Mouse (Mus musculus) ES-Bruce4 (cell line): Measurements from ENCODE around the gene Fbxo42. TPM values are rescaled to one million over a fixed set of nuclear protein-coding genes. Genes with fewer than 3 reads are reported as not detected.
"Not testable (repeated sequence)": the region's sequence is repeated elsewhere in the genome, so short reads cannot be mapped to it uniquely, and the experiment has no call there.

Experiments
- H3K27ac ChIP-seq: 2 replicates; pipeline ENCODE4 v1.5.1; 2012; ENCODE audit warnings: low read length, inconsistent platforms; ENCODE audit not compliant: insufficient read depth
- H3K27me3 ChIP-seq: 2 replicates; pipeline ENCODE4 v1.6.1; 2012; ENCODE audit warnings: mild to moderate bottlenecking, low read length, inconsistent platforms; ENCODE audit not compliant: control insufficient read depth, poor library complexity, insufficient read depth, severe bottlenecking
- H3K36me3 ChIP-seq: 2 replicates; pipeline ENCODE4 v1.6.1; 2012; ENCODE audit warnings: inconsistent platforms, mild to moderate bottlenecking, low read length, moderate library complexity; ENCODE audit not compliant: control insufficient read depth, poor library complexity, insufficient read depth, severe bottlenecking
- H3K4me1 ChIP-seq: one replicate; pipeline ENCODE4 v1.8.1; 2011; ENCODE audit warnings: low read length; ENCODE audit not compliant: control insufficient read depth, insufficient read depth
- H3K4me3 ChIP-seq: 2 replicates; pipeline ENCODE4 v1.5.1; 2011; ENCODE audit warnings: low read depth, mild to moderate bottlenecking, low read length
- H3K9ac ChIP-seq: 2 replicates; pipeline ENCODE4 v1.6.1; 2012; ENCODE audit warnings: low read depth, mild to moderate bottlenecking, inconsistent platforms; ENCODE audit not compliant: poor library complexity, severe bottlenecking
- H3K9me3 ChIP-seq: replicated peaks from 2 replicates; pipeline ENCODE4 v1.6.1; 2012; ENCODE audit warnings: mild to moderate bottlenecking, low read length, inconsistent platforms; ENCODE audit not compliant: control insufficient read depth, poor library complexity, insufficient read depth, severe bottlenecking
- CTCF ChIP-seq: IDR thresholded peaks from one replicate; pipeline ENCODE4 v1.8.1; 2011; ENCODE audit warnings: low read depth, low read length
- EP300 ChIP-seq: IDR thresholded peaks from 2 replicates; pipeline ENCODE4 v1.6.1; 2011; ENCODE audit warnings: low read depth, low read length; ENCODE audit not compliant: insufficient read depth
- POLR2A ChIP-seq: IDR thresholded peaks from one replicate; pipeline ENCODE4 v1.8.1; 2011; ENCODE audit warnings: low read length; ENCODE audit not compliant: insufficient read depth
- polyA plus RNA-seq: library from polyadenylated mRNA; stranded (reverse); fragments of >200 nt; gene quantifications from 2 replicates; pipeline ENCODE4 v1.2.4, GENCODE M21; 2011; ENCODE audit warnings: low read depth; ENCODE audit not compliant: missing spikeins, insufficient read depth, insufficient read length

Gene Fbxo42
- polyA plus RNA-seq, 1 experiment = 31.8 TPM

DNA sequence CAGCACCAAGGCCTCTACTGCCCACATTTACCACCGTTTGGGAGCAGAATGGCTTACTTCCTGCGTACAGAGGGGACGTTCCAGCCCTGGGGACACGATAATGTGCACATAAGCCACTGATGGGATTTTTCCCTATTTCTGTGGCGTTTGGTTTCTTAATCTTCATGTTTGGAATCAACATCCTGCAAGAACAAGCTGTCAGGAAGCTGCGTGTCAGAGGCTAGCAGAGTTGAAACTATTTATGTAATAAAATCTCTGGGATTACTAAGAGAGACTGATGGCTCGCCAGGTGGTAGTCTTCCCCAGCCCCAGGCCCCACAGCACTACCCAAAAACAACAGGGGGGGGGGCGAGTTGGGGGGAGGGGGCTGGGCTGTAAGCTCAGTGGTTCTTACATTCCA lies 14.5 kb upstream of the Fbxo42 start:
- H3K9ac ChIP-seq = no peak overlapping the region
- H3K4me3 ChIP-seq = no peak overlapping the region
- no peaks in the 10 kb centered on the region for H3K9me3 ChIP-seq
- H3K27me3 ChIP-seq = no peaks in the 10 kb centered on the region
- H3K27ac ChIP-seq = no peak overlapping the region
- TF ChIP-seq EP300 = no peak
- no peak for TF ChIP-seq CTCF
- TF ChIP-seq POLR2A = no peak
- peaks cover 13% of the 10 kb centered on the region for H3K4me1 ChIP-seq
- no peaks in the 10 kb centered on the region for H3K36me3 ChIP-seq

DNA sequence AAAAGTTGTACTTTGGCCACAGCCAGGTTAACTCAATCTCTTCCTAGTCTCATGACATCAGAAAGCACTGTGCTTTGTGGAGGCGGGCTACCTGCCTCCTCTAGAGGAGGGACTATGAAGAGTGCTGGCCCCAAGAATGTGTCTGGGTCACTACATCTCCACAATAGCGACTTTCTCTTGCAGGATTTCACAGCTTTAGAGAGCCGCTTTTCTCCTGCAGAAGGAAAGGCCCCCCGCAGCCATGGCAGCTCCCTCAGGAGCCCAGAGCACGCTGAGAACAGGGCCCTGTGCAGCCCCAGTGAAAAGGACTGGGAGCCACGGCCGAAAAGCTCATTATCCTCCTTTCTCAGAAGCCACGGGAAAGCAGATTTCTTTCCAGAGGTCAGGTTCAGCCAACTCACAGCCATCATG lies 13.7 kb upstream of the Fbxo42 start:
- no peaks in the 10 kb centered on the region for H3K27me3 ChIP-seq
- H3K27ac ChIP-seq = no peak overlapping the region
- H3K36me3 ChIP-seq = no peaks in the 10 kb centered on the region
- peak overlapping the region; percentile 3 for H3K9ac ChIP-seq
- TF ChIP-seq EP300 (no peak), POLR2A (no peak), CTCF (no peak)
- H3K9me3 ChIP-seq = no peaks in the 10 kb centered on the region
- H3K4me3 ChIP-seq = no peak overlapping the region
- peaks cover 13% of the 10 kb centered on the region for H3K4me1 ChIP-seq

DNA sequence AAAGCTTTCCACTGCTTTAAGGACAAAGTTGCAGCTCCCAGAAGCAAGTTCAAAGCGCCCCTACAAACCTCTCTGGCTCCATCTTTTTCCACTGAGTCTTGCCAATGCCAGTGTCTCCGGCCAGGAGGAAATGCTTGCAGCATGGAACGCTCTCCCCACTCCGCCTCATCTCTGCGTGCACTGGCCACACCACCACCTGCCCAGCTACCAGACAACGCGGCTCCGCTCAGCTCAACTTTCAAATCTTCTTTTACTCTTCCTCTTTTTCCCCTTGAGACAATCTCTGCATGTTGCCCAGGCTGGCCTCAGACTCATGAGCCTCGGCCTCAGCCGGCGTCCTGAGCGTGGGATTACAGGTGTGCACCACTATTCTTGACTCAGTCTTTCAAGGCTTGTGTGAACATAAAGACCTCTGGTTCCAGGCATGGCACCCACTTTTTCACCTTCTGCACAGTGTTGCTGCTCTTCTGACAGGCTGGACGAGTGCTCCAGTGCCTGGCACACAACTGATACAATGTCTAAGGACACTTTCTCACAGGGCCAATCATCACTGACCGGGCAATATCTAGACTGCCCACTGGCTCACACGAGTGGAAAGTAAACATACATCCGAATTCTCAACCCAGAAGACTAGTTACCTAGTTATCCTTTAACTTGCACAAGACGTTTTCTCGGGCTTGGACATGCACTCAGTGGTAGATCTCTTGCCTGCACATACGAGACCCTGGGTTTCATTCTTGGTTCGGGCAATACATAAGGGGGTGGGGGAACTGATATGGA lies 12.8 kb upstream of the Fbxo42 start:
- H3K36me3 ChIP-seq = no peaks in the 10 kb centered on the region
- no peaks in the 10 kb centered on the region for H3K9me3 ChIP-seq
- peaks cover 12% of the 10 kb centered on the region for H3K4me1 ChIP-seq
- no peak overlapping the region for H3K27ac ChIP-seq
- H3K9ac ChIP-seq = peak overlapping the region; percentile 3; the same call in 1 of the 2 replicates
- no peaks in the 10 kb centered on the region for H3K27me3 ChIP-seq
- no peak for TF ChIP-seq EP300
- TF ChIP-seq POLR2A = no peak
- TF ChIP-seq CTCF = no peak
- H3K4me3 ChIP-seq = peak overlapping the region; percentile 11

DNA sequence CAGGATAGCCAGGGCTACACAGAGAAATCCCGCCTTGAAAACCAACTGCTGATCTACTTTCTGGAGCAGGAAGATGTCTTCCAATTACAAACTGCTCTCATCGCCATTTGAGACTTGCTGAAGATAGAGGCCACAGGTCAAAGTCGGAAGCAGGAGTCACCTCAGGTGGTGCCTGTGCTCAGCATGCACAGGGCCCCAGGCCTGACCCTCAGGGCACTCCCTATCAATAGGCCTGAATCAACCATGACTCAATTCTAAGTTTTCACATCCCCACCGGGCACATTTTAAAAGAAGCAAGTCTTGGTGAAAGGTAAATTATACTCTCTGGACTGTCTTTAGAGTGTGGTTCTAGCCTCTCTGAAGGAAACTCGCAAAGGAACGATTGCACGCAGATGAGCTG lies 11.6 kb upstream of the Fbxo42 start:
- no peaks in the 10 kb centered on the region for H3K27me3 ChIP-seq
- H3K9ac ChIP-seq = no peak overlapping the region
- H3K4me3 ChIP-seq = no peak overlapping the region
- TF ChIP-seq CTCF (no peak), EP300 (no peak), POLR2A (no peak)
- no peaks in the 10 kb centered on the region for H3K36me3 ChIP-seq
- peaks cover 8% of the 10 kb centered on the region for H3K4me1 ChIP-seq
- H3K27ac ChIP-seq = no peak overlapping the region
- no peaks in the 10 kb centered on the region for H3K9me3 ChIP-seq

DNA sequence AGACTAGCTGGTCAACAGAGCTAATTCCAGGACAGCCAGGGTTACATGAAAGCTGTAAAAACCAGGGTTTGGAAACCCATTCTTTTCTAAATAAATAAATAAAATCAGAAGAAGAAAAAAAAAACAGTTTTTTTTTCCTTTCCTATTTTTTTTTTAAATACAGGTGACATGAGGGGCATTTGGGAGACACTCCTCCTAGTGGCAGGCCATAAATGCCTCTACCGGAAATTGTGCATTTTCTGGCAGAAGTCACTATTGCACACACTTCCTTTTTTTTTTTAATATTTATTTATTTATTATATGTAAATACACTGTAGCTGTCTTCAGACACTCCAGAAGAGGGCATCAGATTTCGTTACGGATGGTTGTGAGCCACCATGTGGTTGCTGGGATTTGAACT lies 10.0 kb upstream of the Fbxo42 start:
- peak overlapping the region; percentile 88; the same call in 1 of the 2 replicates for H3K9ac ChIP-seq
- not testable (repeated sequence) for H3K36me3 ChIP-seq, H3K9me3 ChIP-seq, H3K27ac ChIP-seq, H3K4me1 ChIP-seq, H3K27me3 ChIP-seq
- peak overlapping the region; percentile 85 for H3K4me3 ChIP-seq

DNA sequence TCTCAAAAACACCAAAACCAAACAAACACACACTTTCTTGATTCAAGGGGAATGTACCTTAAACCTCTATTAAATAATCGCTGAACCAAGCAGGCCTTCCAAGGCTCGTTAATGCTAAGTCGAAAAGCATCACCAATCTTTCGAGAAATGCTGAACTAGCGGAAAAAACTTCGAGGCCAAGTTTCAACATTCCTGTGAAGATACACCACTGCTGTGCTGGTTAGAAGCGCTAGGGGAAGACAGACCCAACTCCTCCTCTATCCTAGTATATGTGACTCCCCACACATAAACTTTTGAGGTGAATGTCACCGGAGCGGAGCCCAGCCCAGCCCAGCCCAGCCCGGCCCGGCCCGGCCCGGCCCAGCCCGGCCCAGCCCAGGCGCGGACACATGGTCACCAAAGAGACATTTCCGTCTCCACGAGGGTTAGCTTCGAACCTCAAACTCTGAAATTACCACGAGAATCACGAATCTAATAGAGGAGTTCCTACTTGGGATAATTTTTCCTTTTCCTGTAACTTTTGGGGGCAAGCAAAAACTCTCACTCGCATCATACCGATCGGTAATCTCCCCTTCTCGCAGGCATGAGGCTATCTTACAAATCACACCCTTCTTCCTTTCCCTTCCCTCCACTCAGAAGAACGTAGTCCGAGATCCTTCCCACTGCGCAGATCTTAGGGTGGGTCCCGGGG lies 9.1 kb upstream of the Fbxo42 start:
- no peaks in the 10 kb centered on the region for H3K36me3 ChIP-seq
- no peaks in the 10 kb centered on the region for H3K27me3 ChIP-seq
- peak overlapping the region; percentile 85 for H3K4me3 ChIP-seq
- H3K9ac ChIP-seq = peak overlapping the region; percentile 88
- H3K4me1 ChIP-seq = peaks cover 5% of the 10 kb centered on the region
- TF ChIP-seq CTCF (no peak), POLR2A (no peak), EP300 (no peak)
- H3K9me3 ChIP-seq = no peaks in the 10 kb centered on the region
- H3K27ac ChIP-seq = peak overlapping the region; percentile 63
